Mouse (Mus musculus): ENCODE results near the gene Serpina9. TPM values are rescaled to one million over a fixed set of nuclear protein-coding genes. Genes with fewer than 3 reads are reported as not detected.

Gene Serpina9
- not detected for total RNA-seq (2021)
- long read RNA-seq, experiment 1, partial matches to known transcripts: 0 of 1 reads
- long read RNA-seq, experiment 1, other reads (novel, unspliced or antisense): 1 of 1 reads
- long read RNA-seq, experiment 2: 0 reads

DNA sequence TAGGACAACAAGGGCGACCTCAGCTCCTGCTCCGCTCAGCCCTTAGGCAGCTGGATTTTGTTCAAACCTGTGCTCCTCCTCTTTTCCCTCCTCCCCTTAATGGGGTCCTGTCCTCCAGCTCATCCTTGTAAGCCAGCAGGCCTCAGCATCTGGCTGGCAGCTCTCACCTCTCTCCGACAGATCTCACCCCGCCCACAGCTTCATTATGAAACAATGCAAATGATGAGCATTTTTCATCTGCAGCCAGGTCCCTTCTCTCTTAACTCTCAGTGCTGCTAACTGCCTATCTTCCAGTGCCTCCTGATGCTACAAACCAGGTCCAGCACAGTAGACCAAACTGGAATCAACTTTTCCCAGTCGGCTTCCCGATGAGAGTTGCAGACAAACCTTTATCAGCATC is at the start of gene Serpina9:
Serpina9 (minus strand) TSS at position 136 of the 400 bp plus-strand sequence.
- DNase-seq (ENCODE audit: low spot score in 2 of 2): no peak

DNA sequence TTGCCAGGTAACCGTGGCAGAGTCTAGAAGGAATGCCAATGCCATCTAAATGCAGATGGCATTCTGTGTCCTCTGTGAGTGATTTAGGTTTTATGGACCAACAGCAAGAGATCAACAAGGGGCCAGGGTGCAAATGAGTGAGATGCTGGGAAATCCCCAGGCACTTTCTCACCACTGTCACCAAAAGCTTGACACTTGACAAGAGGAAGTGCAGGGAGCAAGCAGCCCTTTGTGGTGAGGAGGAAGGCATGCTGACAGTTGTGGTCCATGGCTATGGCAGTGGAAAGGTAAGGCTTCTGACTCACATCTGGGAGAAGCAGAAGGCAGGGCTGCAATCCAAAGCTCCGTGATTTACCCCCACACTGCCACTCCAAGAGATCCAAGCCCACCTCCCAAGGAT is 48.3 kb upstream of the Serpina9 start:
- no peak for DNase-seq (ENCODE audit: low spot score in 2 of 2)

DNA sequence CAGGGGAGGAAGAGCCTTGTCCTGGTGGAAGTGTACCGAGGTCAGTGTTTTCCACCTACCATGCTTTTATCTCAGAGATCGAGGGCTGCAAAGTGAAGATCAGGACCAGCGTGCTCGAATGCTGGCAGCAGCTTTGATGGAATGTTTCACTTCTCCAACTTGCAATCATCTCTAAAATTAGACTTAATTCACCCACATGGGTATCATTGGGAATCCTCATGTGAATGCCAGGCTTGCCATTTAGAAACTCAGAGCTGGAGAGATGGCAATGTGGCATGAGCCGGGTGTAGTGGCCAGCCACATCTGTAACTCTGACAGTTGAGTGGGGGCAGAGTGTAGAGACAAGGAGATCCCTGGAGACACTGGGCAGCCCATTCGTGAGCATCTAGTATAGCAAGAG is 46.6 kb upstream of the Serpina9 start:
- no peak for DNase-seq (ENCODE audit: low spot score in 2 of 2)

DNA sequence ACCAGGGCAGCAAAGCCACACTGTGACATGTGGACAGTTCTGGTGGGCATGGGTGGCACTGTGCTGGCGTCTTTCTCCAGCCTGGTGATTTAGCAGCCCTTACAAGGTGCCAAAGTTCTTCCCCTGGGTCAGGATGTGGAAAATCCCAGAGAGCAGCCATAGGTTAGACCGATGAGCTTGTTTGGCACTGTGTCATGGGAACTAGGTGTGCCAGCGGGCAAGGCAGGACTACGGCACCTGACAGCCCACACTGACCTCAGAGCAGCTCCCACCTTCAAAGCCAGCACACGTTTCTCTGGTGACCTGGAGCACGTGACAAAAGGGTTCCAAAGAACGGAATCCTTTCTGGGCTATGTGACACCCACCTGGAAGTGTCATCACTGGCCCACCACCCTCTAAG is 44.0 kb upstream of the Serpina9 start:
- DNase-seq (ENCODE audit: low spot score in 2 of 2): no peak

DNA sequence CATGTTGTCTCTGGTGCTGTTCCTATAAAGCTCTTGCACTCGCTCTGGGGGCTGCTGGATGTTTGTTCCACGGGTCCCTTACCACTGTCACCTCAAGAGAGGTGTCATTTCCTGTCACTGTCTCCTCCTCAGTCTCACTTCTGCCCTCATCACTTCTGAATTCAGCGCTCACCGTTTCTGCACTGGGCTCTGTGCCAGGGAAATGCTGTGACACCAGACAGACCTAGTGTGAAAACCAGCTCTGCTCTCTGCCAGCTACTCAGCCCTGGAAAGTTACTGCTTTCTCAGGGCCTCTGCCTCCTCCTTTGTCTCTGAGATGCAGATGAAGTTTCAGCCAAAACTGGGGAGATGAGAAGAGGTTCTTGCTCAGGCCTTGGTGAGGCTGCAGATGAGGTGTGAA is 43.5 kb upstream of the Serpina9 start:
- no peak for DNase-seq (ENCODE audit: low spot score in 2 of 2)

DNA sequence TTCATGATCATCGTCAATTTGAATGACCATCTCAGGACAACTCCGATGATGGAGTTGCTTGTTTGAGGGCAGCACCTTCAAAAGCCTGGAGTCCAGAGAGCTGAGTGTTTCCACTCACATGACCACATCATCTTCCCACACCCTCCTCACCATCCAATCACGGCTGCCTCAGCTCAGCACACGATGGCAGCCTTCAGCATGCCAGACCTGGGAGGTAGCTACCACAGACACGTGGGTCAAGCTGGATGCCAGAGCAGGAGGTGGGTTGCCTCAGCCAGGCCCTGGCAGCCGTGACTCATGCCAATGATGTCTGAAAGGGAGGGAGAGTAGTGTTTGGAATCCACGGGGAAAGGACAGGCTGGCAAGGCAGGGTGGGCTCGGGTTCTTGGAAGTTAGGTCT is 42.2 kb upstream of the Serpina9 start:
- no peak for DNase-seq (ENCODE audit: low spot score in 2 of 2)

DNA sequence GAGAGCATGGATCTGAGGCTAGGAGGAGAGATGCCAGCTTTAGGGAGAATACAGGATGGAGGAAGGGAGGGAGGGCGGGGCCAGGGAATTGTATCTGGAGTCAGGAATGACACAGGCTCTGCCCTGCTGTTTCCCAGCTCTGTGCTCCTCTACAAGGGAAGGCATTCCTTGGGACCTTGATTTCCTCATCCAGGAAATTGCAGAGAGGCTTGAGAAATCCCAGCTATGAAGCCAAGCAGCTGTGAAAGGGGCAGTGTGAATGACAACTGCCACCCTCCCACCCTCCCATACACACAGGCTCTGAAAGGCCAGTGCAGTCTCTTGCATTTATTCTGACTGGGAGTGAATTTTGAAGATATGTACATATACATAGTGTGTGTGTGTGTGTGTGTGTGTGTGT is 40.4 kb upstream of the Serpina9 start:
- no peak for DNase-seq (ENCODE audit: low spot score in 2 of 2)

DNA sequence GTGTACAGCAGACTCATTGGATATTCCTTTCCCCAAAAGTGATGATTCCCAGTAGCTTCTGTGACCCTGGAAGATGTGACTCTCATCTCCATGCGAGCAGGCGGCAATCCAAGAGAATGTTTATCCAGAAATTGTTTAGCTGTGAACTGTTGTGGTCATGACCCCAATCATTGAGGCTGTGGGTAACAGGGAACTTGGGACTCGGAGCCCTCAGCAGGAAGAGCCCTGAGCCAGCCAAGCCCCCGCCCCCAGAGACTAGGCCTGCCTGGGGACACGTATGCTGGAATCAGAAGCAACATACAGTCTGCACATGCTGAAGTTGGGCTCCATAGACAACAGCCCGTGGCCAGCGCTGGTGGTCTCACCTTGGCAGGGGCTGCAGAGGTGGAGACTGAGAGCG is 32.2 kb upstream of the Serpina9 start:
- no peak for DNase-seq (ENCODE audit: low spot score in 2 of 2)

DNA sequence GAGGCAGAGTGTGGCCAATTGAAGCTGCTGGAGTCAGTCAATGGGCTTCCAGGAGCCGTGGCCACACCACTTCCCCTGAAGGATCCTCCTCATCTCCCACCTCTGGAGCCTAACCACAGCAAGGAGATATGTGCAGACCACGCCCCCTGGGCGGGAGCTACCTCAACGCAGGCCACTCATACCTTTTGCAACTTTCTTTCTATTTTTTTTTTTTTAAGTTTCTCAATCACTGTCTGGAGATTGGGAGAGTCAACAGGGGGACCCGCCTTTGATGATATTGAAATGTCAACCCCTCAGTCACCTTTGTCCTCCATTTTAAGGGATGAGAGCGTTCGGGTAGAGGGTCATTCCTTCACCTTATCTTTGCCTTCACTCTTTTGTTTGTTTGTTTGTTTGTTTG is 30.8 kb upstream of the Serpina9 start, which contains the start of gene Serpina12:
Serpina12 (minus strand) TSS at position 101 of the 400 bp plus-strand sequence.
- DNase-seq (ENCODE audit: low spot score in 2 of 2): no peak

DNA sequence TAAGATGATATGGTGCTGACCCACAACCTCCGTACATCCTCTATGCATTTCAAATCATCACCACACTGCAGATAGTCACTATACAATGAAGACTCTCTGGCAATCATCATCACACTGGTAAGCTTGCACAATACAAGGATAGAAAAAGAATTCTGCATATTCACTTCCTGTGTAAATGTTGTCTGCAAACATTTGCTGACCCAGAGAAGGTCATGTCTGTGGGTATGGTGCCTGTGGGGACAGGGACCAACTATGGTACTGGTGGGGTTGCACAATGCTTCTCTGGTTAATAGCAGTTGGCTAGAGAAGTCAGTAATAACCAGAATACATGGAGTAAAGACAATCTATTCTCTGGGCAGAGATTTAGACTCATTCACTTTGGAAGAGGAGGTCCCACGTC is 29.2 kb upstream of the Serpina9 start:
- no peak for DNase-seq (ENCODE audit: low spot score in 2 of 2)

DNA sequence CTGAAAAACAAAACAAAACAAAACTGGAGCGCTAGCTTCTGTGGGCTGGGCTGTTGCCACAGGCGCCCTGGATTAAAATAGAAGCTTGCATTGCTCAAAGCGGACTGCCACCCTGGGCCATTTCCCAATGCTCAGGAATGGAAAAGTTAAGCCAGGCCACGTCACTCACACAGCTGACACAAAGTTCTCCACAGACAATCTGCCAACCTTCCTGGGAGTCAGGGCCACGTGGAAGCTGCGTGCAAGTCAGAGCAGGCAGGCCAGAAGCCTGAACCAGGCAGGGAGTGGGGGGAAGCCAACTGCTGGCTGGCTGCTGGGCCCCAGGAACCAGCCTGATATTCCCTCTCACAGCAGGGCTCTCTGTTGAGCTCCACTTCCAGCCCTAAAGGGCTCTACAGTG is 27.8 kb upstream of the Serpina9 start:
- DNase-seq (ENCODE audit: low spot score in 2 of 2): peak in 1 of 2 experiments; percentile 21

DNA sequence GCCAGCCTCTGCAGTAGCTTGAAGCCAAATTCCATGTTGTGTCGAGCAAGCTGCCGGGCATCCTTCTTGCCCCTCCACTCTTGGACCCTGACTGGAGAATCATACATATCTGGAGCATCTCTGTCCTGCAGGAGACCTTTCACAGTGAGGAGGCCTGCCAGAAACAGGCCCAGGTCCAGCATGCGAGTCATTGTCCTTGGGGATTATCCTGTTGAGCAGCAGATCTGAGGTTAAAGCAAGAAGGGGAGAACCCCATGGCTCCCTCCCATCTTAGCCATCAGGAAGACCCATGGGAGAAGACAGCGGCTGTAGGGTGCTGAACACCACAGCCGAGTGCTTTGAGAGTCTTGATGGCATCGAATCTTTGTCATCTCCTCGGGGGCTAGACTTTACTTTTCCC is 24.6 kb upstream of the Serpina9 start:
- DNase-seq (ENCODE audit: low spot score in 2 of 2): no peak

DNA sequence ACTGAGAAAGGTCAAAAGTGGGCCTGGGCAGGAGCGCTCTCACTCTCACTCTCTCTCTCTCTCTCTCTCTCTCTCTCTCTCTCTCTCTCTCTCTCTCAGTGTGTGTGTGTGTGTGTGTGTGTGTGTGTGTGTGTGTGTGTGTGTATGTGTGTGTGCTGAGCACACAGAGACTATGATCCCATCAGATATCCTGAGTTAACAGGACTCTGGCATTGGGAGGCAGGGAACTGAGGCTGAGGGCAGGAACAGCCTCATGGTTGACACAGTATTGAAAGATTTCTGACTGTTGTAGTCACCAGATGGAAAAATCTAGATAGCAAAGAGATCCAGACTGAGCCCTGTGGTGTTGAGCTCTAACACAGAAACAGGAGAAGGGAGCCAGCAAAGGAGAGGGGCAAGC is 20.2 kb upstream of the Serpina9 start:
- no peak for DNase-seq (ENCODE audit: low spot score in 2 of 2)

DNA sequence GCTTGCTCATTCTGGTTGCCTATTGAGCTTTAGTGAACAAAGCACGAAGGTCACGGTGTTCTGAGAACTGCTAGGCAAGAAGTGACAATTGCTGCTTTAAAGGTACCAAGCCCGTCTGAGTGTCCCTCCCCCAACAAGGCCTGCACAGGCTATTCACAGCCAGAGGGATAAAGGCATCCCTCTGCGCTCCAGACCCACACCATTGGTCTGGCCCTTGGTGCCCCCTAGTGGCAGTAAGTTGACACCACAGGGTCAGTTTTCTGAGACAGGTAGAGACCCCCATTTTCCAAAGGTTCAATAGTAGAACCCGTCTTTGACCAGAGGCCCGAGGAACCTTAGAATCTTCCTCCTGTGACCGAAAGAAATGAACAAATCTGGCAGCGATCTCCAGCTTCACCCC is 16.4 kb upstream of the Serpina9 start:
- DNase-seq (ENCODE audit: low spot score in 2 of 2): no peak

DNA sequence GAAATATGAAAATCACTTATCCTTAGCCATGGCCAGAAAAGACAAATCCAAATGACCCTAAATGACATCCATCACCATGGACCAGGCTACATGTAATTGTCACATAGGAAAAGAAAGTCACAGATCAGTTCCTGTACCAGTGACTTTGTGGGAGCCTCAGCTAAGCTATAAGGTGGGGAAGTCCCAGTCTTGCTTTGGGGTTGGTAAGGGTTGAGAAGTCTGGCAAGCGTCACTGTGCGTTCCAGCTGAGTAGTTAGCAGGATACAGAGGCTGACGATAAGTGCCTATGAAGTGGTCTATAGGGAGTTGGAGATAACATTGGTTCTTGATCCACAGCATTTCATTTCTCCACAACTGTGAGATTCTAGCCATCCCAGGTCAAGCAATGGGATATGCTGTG is 1.7 kb upstream of the Serpina9 start:
- no peak for DNase-seq (ENCODE audit: low spot score in 2 of 2)

DNA sequence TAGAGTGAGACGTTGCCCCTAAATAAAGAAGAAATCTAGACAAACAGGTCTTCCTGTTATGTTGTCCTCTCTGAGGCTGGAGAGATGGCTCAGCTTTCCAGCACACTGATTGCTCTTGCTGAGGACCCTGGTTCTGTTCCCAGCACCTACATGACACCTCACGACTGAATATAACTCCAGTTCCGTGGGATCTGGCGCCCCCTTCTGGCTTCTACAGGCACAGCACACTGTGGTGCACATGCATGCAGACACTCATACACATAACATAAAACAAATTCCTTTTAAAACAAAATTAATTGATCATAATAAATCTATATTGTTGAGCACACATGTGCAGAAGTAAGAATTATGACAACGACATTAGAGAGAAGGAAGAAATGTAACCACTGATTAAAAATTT is 8.9 kb downstream of the Serpina9 start:
- DNase-seq (ENCODE audit: low spot score in 2 of 2): no peak

DNA sequence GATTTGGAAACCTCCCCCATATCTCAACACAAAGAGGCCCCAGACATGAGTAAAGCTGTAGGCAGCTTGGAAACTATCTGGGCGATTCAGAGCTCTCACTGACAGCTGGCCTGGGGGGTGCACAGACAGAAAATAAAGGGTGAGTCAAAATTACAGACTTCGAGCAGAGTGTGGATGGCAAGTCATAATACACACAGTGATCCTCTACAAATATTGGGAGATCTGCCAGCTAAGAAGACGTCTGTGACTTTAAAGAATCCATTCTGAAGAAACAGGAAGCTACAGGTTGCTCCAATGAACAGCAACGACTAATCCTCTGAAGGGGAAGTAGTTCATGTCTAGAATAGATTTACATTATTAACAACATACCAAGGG is 10.3 kb downstream of the Serpina9 start:
- no peak for DNase-seq (ENCODE audit: low spot score in 2 of 2)

DNA sequence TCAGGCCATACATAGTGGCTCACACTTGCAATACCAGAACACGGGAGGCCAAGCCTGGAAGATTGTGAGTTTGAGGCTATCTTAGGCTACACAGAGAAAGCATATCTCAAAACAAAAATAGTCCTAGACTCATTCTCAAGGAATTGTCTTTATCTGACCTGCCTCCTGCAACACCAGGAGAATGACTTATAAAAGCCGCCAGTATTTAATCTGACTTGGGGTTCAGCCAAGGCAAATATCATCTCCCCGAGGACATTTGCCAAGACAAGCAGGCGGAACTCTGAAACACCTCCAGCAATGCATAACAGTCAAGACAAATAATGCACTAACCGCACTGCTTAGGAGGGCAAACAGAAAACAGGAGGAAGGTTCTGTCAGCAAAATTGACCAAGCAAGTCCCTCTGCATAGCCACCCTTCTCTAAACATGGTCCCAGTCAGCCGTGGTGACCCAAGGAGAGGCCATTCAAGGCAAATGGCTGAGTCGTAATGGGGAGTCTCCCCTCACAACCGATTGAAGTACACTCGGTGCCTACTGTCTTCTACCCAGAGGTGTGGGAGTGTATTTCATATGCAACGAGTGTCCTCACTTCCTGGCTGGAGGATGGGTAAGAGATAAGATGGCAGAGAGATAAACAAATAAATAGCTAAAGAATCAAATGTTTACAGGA is 10.9 kb downstream of the Serpina9 start:
- no peak for DNase-seq (ENCODE audit: low spot score in 2 of 2)

DNA sequence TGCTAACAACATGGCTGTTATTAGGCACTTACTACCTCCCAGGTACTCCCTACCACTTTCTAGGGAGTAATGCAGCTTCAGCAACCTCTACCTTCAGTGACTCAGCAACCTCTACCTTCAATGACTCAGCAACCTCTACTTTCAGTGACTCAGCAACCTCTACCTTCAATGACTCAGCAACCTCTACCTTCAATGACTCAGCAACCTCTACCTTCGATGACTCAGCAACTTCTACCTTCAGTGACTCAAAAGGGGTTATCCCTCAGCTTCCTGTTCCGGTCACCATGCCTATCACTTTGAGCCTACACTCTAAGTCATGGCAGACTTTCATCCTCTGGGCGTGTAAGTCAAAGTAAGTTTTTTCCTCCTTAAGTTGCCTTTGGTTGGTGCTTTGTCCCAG is 13.0 kb downstream of the Serpina9 start:
- DNase-seq (ENCODE audit: low spot score in 2 of 2): no peak

DNA sequence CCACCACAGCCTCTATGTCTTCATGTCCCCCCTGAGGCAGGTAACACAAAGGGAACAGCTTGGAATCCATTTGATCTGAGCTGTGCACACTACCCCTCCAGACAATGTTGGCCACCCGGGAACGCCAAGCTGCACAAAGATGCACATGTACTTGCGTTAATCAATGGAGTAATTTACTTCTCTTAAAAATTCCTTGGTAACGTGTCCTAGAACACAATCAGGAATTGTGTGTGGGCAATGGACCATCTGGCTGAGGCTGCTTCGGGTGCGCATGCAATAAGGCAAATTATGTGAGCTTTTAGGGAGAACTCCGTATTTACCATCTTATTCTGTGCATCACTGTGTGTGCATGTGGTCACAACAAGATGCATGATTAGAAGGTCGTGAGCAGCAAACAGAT is 13.9 kb downstream of the Serpina9 start:
- DNase-seq (ENCODE audit: low spot score in 2 of 2): no peak

DNA sequence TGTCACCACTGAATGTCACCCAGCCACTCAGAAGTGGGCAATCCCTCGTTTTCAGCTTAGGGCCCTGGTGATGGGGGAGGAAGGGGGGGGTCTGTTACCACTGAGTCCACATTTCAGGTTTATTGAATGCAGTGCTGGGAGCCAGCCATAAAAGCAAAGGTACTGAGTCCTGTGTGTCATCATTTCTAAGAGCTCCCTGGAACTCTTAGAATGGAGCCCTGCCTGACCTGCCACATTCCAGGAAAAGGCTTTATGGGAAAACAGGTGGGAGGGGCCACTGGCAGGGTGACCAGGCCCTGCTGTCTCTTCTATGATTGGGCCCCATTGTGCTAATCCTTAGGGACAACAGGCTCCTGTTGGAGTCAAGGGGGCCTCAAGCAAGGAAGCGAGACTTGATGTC is 17.0 kb downstream of the Serpina9 start:
- DNase-seq (ENCODE audit: low spot score in 2 of 2): no peak

DNA sequence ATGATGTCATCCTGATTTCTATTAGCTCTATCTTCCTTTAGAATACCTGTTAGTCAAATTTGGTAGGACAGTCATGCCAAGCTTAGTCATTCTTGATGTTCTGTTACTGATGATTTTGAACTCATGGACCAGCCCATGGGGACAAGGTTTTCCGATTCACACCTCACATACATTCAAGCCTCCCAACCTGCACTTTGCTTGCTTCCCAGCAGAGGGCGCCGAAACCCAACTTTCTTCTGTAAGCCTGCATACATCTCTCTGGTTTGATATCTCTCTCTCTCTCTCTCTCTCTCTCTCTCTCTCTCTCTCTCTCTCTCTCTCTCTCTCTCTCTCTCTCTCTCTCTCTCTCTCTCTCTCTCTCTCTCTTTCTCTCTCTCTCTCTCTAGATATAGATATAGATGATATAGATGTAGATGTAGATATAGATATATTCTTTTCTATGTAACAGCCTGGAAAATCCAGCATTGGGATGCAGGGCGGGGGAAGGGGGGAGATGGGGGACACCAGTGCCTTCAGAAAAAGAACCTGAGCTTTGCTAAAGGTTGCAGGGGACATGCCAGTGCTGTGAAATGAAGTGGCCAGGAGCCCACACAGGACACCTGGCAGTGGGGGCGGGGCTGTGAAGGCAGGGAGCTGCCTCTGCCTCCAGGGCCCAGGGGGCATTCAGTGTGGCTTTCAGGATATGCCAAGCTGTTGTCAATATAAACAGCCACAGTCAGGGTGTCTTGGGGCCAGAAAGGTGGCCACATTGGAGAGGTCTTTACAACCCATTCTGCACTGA is 18.1 kb downstream of the Serpina9 start:
- DNase-seq (ENCODE audit: low spot score in 2 of 2): peak; percentile 24 to 52

DNA sequence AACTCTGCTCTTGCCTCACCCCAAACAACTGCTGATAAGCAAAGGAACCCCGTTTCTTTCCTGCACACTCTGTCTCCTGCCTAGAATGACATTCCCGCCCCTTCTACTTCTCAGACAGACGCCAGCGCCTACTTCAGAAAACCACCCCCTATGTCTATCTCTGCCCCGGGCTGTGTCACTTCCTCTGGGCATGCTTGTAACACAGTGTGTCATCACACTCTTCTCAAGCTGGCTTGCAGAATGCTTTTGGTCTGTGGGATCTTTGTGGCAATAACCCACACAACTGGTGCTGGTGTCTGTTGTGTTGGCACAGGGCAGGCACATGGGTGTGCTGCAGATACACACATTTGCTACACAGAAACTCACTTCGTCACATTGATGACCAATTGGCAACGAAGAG is 20.6 kb downstream of the Serpina9 start:
- no peak for DNase-seq (ENCODE audit: low spot score in 2 of 2)

Data from gastrocnemius, postnatal 4 days (tissue).